Mouse (Mus musculus) limb, embryonic 14.5 days (tissue): ENCODE measurements around the gene Dtd2. TPM values are rescaled to one million over a fixed set of nuclear protein-coding genes. Genes with fewer than 3 reads are reported as not detected.

Experiments used
- ATAC-seq: fragments of 200-750 bp; cut with Nextera tagmentation; 2 replicates; pipeline ENCODE4 v1.8.0; 2017; ENCODE audit warnings: low read depth, moderate number of reproducible peaks, moderate TSS enrichment; ENCODE audit not compliant: low FRiP score
- DNase-seq: peaks from one replicate; pipeline ENCODE4 v3.0.0-alpha.2; 2015; ENCODE audit warnings: low spot score
- H3K27ac ChIP-seq: fragments of 300-500 bp; sonication (generic); replicated peaks from 2 replicates; pipeline ENCODE4 v1.5.1; 2014; ENCODE audit warnings: low read depth, mild to moderate bottlenecking, low read length, moderate library complexity, mixed read lengths
- H3K27me3 ChIP-seq: fragments of 300-500 bp; sonication (generic); 2 replicates; pipeline ENCODE4 v1.6.1; 2014; ENCODE audit warnings: low read length, mixed read lengths; ENCODE audit not compliant: control insufficient read depth, insufficient read depth
- H3K36me3 ChIP-seq: fragments of 300-500 bp; sonication (generic); 2 replicates; pipeline ENCODE4 v1.6.1; 2014; ENCODE audit warnings: mild to moderate bottlenecking, low read length, moderate library complexity, mixed read lengths; ENCODE audit not compliant: control insufficient read depth, insufficient read depth
- H3K4me1 ChIP-seq: fragments of 300-500 bp; sonication (generic); 2 replicates; pipeline ENCODE4 v1.6.1; 2014; ENCODE audit warnings: antibody characterized with exemption, low read length, mixed read lengths; ENCODE audit not compliant: control insufficient read depth, insufficient read depth
- H3K4me2 ChIP-seq: fragments of 300-500 bp; sonication (generic); replicated peaks from 2 replicates; pipeline ENCODE4 v1.6.1; 2014; ENCODE audit warnings: low read depth, mild to moderate bottlenecking, low read length, moderate library complexity; ENCODE audit not compliant: severe bottlenecking
- H3K4me3 ChIP-seq: fragments of 300-500 bp; sonication (generic); replicated peaks from 2 replicates; pipeline ENCODE4 v1.5.1; 2014; ENCODE audit warnings: low read length
- H3K9ac ChIP-seq: fragments of 300-500 bp; sonication (generic); 2 replicates; pipeline ENCODE4 v1.6.1; 2014; ENCODE audit warnings: mild to moderate bottlenecking, low read depth, low read length, moderate library complexity; ENCODE audit not compliant: severe bottlenecking
- H3K9me3 ChIP-seq: fragments of 300-500 bp; sonication (generic); 2 replicates; pipeline ENCODE4 v1.6.1; 2016; ENCODE audit warnings: low read length; ENCODE audit not compliant: control insufficient read depth
- POLR2A ChIP-seq: fragments of 200-500 bp; IDR thresholded peaks from 2 replicates; pipeline ENCODE4 v1.8.0; 2012; ENCODE audit warnings: inconsistent platforms, mild to moderate bottlenecking, moderate library complexity, borderline replicate concordance; ENCODE audit not compliant: insufficient read depth, insufficient read length; ENCODE audit errors: extremely low read depth
- WGBS: fragments of 180-500 bp; shearing (Covaris S2); extraction: QIAGEN DNeasy Blood & Tissue Kit; methylation state at CpG from one replicate; pipeline ENCODE4 v1.1.7; 2014; 5-methylcytosine and 5-hydroxymethylcytosine counted together
- polyA plus RNA-seq, 2 experiments: library from polyadenylated mRNA; depleted of rRNA in 1 of 2; stranded (reverse) in 1 of 2; unstranded in 1 of 2; fragments of >200 nt; fragmentation: Nextera tagmentation in 1 of 2; extraction: Ambion mirVana in 1 of 2; gene quantifications; 2 replicates each; pipeline versions ENCODE4 v1.2.1 to v1.2.3; 2012 to 2014

The Dtd2 gene
- polyA plus RNA-seq, 2 experiments, result 11.4 to 20.3 TPM

DNA sequence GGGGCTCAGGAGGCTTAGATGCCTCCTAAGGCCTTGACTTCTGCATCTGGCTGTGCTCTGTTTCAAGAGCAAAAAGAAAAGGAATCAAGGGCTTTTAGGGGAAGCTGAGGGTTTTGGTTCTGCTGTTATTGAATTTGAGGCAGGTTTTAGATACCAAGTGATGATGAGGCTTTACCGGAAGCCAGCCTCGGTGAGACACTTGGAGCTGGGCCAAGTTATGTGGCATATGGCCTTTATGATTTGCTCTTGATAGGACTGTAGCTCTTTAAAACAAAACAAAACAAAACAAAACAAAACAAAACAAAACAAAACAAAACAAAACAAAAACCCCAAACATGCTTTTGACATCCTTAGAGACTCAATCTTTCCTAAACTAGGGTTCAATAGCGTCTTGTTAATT, 28.7 kb upstream of the Dtd2 start:
- Histone ChIP-seq H3K4me3 (no peak overlapping the region), H3K4me2 (no peak overlapping the region), H3K36me3 (no peaks in the 10 kb centered on the region), H3K9ac (no peak overlapping the region), H3K9me3 (no peaks in the 10 kb centered on the region), H3K27me3 (no peaks in the 10 kb centered on the region), H3K4me1 (no peaks in the 10 kb centered on the region), H3K27ac (no peak overlapping the region)
- ATAC-seq, result no peak
- no peak for DNase-seq
- 85% methylated on average over 3 of the region's 3 CpGs for WGBS
- TF ChIP-seq POLR2A, result no peak

DNA sequence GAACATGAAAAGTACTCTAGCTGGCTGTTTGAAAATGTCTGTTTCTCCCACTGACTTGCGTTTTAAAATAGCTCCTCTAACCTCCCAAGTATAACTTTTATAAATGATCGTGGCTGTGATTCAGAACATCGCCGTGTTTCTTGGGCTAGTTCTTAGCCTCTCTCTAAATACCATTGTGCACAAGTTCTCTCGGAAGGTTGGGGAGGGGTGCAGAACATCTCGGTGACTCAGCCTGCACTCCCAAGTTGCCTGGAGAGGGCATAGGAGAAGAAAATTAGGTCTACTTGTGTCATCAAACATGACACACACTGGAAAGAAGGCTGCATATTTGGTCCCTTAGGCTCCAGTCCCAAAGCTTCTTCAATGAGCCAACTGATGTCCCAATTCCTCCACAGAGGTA, 26.0 kb upstream of the Dtd2 start:
- no peak for TF ChIP-seq POLR2A
- H3K4me1 ChIP-seq, result no peaks in the 10 kb centered on the region
- H3K4me2 ChIP-seq, result no peak overlapping the region
- no peaks in the 10 kb centered on the region for H3K27me3 ChIP-seq
- ATAC-seq (no peak), DNase-seq (no peak)
- no peak overlapping the region for H3K9ac ChIP-seq
- H3K9me3 ChIP-seq, result no peaks in the 10 kb centered on the region
- no peak overlapping the region for H3K27ac ChIP-seq
- H3K36me3 ChIP-seq, result no peaks in the 10 kb centered on the region
- WGBS, result 93% methylated on average over 6 of the region's 6 CpGs
- no peak overlapping the region for H3K4me3 ChIP-seq

DNA sequence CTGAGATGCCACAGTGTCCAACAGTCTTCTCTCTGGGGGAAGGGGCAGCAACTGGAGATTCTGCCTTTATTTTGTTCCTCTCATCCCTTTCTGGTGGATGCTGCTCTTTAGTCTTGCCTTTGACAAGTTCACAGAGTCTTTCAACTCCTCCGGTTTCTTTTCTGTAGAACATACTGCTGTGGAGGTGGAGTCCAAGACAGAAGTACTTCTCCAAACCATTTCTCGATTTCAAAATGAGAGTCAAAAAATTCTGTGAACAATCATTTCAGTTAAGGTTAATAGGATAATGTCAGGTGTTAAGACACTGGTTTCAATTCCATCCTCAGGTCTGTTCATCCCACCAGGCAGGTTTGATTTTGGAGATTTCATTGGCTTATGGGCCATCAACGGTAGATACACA, 21.7 kb upstream of the Dtd2 start, which contains the start of gene Gpr33:
Gene Gpr33, minus strand, starts transcription at position 101 of the 400 bp plus-strand sequence.
- Histone ChIP-seq H3K4me2 (no peak within 1 kb of the TSS), H3K27ac (no peak within 1 kb of the TSS), H3K27me3 (no peaks in the 10 kb centered on the region), H3K9me3 (no peaks in the 10 kb centered on the region), H3K4me3 (no peak within 1 kb of the TSS), H3K9ac (no peak within 1 kb of the TSS), H3K4me1 (no peaks in the 10 kb centered on the region), H3K36me3 (no peaks in the 10 kb centered on the region)
- DNase-seq, result no peak
- WGBS, result 93% methylated on average over 3 of the region's 3 CpGs
- TF ChIP-seq POLR2A, result no peak
- no peak for ATAC-seq

DNA sequence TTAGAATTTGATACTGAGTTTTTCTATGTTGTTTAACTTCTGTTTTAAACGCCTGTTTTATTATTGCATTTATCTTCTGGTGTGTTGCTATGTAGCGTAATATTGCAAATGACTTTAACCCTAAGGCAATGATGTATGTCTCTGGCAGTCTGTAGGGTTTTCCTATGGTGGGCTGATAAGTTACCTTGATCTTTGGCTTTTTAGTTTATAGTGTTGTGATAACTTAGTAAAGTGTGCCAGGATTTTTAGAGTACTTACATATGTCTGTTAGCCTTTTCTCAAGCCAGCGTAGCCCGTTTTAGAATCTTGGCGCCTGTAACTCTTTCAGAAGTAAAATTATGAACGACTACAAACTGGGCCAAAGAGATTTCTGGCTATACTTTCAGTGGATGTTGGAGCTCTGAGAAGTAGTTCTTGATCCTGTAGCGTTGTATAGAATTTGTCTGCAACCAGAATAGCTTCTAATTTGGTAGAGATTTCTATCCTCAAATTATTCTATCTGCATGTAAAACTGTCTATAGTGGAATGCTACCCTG, 8.3 kb upstream of the Dtd2 start:
- Histone ChIP-seq H3K4me3 (no peak overlapping the region), H3K27me3 (no peaks in the 10 kb centered on the region), H3K27ac (no peak overlapping the region), H3K9me3 (no peaks in the 10 kb centered on the region), H3K4me2 (no peak overlapping the region), H3K36me3 (no peaks in the 10 kb centered on the region), H3K9ac (no peak overlapping the region), H3K4me1 (no peaks in the 10 kb centered on the region)
- DNase-seq (peak; percentile 43), ATAC-seq (no peak)
- TF ChIP-seq POLR2A, result no peak
- 71% methylated on average over 7 of the region's 7 CpGs for WGBS

DNA sequence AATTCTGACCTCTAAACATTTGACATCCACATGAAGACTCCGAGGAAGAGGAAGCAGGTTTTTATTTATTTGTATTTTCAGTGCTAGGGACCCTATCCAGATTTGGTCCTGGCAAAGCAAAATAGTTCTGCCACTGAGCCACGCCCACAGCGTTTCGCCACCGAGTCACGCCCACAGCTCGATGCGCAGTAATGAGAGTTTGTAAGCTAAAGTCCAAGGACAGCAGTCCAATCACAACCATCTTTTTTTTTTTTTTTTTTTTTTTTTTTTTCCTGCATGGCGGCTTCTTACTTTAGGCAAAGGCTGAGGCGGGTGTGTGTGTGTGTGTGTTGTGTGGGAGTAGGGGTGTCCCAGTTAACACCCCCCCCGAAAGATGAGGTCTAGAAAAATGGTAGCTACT, 7.7 kb upstream of the Dtd2 start:
- no peak for TF ChIP-seq POLR2A
- ATAC-seq (no peak), DNase-seq (no peak)
- Histone ChIP-seq H3K9me3 (no peaks in the 10 kb centered on the region), H3K4me1 (no peaks in the 10 kb centered on the region), H3K27me3 (no peaks in the 10 kb centered on the region), H3K36me3 (no peaks in the 10 kb centered on the region), H3K4me3 (no peak overlapping the region), H3K27ac (no peak overlapping the region), H3K9ac (no peak overlapping the region), H3K4me2 (no peak overlapping the region)
- 88% methylated on average over 11 of the region's 11 CpGs for WGBS

DNA sequence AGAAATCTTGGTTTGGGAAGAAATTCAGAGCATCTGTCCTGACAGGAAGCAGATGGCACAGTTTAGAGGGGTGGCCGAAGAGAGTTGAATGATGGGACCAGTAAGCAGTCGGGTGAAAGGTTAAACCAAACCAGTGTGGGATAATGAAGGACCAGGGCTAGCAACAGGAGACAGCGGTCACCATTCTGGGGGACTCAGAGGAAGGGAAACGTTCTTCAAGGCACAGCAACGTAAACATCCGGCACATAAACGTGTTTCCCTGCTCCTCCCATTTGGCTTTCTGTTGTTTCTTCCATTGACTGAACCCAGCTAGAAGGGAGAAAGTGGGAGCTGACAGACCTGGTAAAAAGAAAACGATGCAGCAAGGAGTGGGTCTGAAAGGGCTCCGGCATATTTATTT, 7.0 kb upstream of the Dtd2 start:
- ATAC-seq, result no peak
- no peaks in the 10 kb centered on the region for H3K9me3 ChIP-seq
- no peaks in the 10 kb centered on the region for H3K36me3 ChIP-seq
- no peak overlapping the region for H3K4me2 ChIP-seq
- H3K4me1 ChIP-seq, result no peaks in the 10 kb centered on the region
- no peak overlapping the region for H3K9ac ChIP-seq
- DNase-seq, result no peak
- H3K27ac ChIP-seq, result no peak overlapping the region
- TF ChIP-seq POLR2A, result no peak
- no peak overlapping the region for H3K4me3 ChIP-seq
- 19% methylated on average over 9 of the region's 9 CpGs for WGBS
- no peaks in the 10 kb centered on the region for H3K27me3 ChIP-seq
